Mouse (Mus musculus) liver, adult 2 months (tissue): ENCODE measurements at regions not wholly inside any gene's neighbourhood (a gene's known extent, or its start where the extent isn't known, plus 50 kb on each side); places are given as distances from the start of the nearest gene placed in this dataset.

Experiments
- DNase-seq: peaks from one replicate; pipeline ENCODE4 v3.0.0-alpha.2; 2011; ENCODE audit warnings: low read depth, low spot score; ENCODE audit errors: extremely low read depth
- H3K27ac ChIP-seq: fragments of 200-500 bp; replicated peaks from 2 replicates; pipeline ENCODE4 v1.5.1; 2012; ENCODE audit warnings: low read depth, mild to moderate bottlenecking, control low read depth, inconsistent platforms, low read length; ENCODE audit not compliant: insufficient read depth
- H3K27me3 ChIP-seq: fragments of 200-500 bp; 2 replicates; pipeline ENCODE4 v1.6.1; 2012; ENCODE audit warnings: mild to moderate bottlenecking, moderate library complexity, low read length, inconsistent platforms; ENCODE audit not compliant: control insufficient read depth, insufficient read depth
- H3K36me3 ChIP-seq: fragments of 200-500 bp; 2 replicates; pipeline ENCODE4 v1.6.1; 2012; ENCODE audit warnings: low read length, inconsistent platforms; ENCODE audit not compliant: control insufficient read depth, insufficient read depth
- H3K4me1 ChIP-seq: fragments of 200-500 bp; 2 replicates; pipeline ENCODE4 v1.6.1; 2011; ENCODE audit warnings: low read length; ENCODE audit not compliant: control insufficient read depth, insufficient read depth
- H3K4me3 ChIP-seq: fragments of 200-500 bp; 2 replicates; pipeline ENCODE4 v1.5.1; 2011; ENCODE audit warnings: low read depth, mild to moderate bottlenecking, control low read depth, low read length, moderate library complexity; ENCODE audit not compliant: insufficient read depth
- H3K79me2 ChIP-seq: fragments of 200-500 bp; 2 replicates; pipeline ENCODE4 v1.6.1; 2012; ENCODE audit warnings: inconsistent platforms, mild to moderate bottlenecking, low read length, moderate library complexity; ENCODE audit not compliant: control insufficient read depth, insufficient read depth
- H3K9ac ChIP-seq: fragments of 200-500 bp; 2 replicates; pipeline ENCODE4 v1.6.1; 2012; ENCODE audit warnings: low read depth, mild to moderate bottlenecking, control low read depth, inconsistent platforms, low read length
- CTCF ChIP-seq: fragments of 200-500 bp; IDR thresholded peaks from 2 replicates; pipeline ENCODE4 v1.5.1; 2011; ENCODE audit warnings: low read depth, low read length, control low read depth
- POLR2A ChIP-seq: fragments of 200-500 bp; IDR thresholded peaks from 2 replicates; pipeline ENCODE4 v1.6.1; 2011; ENCODE audit warnings: low read length, control low read depth; ENCODE audit not compliant: insufficient read depth; ENCODE audit errors: extremely low read depth
- WGBS: fragments of 180-500 bp; shearing (Covaris S2); methylation state at CpG from one replicate; pipeline ENCODE4 v1.1.7; 2018; 5-methylcytosine and 5-hydroxymethylcytosine counted together

GRCm38 (mm10) chr6:89042478-89043239, 140.6 kb downstream of the Tpra1 start:
- DNase-seq = no peak
- no peaks in the 10 kb centered on the region for H3K27me3 ChIP-seq
- 22% methylated on average over 24 of the region's 24 CpGs for WGBS
- H3K4me1 ChIP-seq = no peaks in the 10 kb centered on the region
- TF ChIP-seq CTCF (no peak), POLR2A (no peak)
- no peak overlapping the region for H3K9ac ChIP-seq
- no peaks in the 10 kb centered on the region for H3K36me3 ChIP-seq
- no peak overlapping the region for H3K4me3 ChIP-seq
- H3K79me2 ChIP-seq = no peaks in the 10 kb centered on the region
- no peak overlapping the region for H3K27ac ChIP-seq

- H3K4me1 ChIP-seq = no peaks in the 10 kb centered on the region
- WGBS = 71% methylated on average over 4 of the region's 4 CpGs
- no peaks in the 10 kb centered on the region for H3K36me3 ChIP-seq
- DNase-seq = no peak
- H3K27ac ChIP-seq = no peak overlapping the region
- no peaks in the 10 kb centered on the region for H3K27me3 ChIP-seq
- H3K9ac ChIP-seq = no peak overlapping the region
- no peak for TF ChIP-seq POLR2A
- TF ChIP-seq CTCF = no peak
- no peaks in the 10 kb centered on the region for H3K79me2 ChIP-seq
- no peak overlapping the region for H3K4me3 ChIP-seq
These were observed 143.4 kb downstream of the Tpra1 start for GRCm38 (mm10) chr6:89045436-89045966.

DNA sequence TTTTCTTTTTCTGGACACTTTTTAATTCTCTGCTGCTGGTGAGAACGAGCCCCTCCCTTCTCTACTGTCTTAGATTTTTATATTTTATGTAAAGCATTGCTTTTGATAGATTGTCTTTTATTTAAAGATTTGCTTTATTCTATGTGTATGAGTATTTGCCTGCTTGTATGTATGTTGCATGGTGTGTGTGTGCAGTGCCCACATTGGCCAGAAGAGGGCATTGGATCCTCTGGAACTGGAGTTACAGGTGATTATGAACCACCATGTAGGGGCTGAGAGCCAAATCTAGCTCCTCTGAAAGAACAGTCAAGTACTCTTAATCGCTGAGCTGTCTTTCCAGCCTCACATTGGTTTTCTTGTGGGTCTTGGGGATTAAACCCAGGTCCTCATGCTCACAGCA, 144.4 kb downstream of the Tpra1 start:
- no peak overlapping the region for H3K4me3 ChIP-seq
- TF ChIP-seq CTCF (peak; percentile 17; the same call in 1 of the 2 replicates), POLR2A (no peak)
- H3K9ac ChIP-seq = no peak overlapping the region
- H3K79me2 ChIP-seq = no peaks in the 10 kb centered on the region
- H3K27ac ChIP-seq = no peak overlapping the region
- H3K27me3 ChIP-seq = no peaks in the 10 kb centered on the region
- WGBS = 77% methylated on average over 2 of the region's 2 CpGs
- no peaks in the 10 kb centered on the region for H3K36me3 ChIP-seq
- no peaks in the 10 kb centered on the region for H3K4me1 ChIP-seq
- peak; percentile 6 for DNase-seq

DNA sequence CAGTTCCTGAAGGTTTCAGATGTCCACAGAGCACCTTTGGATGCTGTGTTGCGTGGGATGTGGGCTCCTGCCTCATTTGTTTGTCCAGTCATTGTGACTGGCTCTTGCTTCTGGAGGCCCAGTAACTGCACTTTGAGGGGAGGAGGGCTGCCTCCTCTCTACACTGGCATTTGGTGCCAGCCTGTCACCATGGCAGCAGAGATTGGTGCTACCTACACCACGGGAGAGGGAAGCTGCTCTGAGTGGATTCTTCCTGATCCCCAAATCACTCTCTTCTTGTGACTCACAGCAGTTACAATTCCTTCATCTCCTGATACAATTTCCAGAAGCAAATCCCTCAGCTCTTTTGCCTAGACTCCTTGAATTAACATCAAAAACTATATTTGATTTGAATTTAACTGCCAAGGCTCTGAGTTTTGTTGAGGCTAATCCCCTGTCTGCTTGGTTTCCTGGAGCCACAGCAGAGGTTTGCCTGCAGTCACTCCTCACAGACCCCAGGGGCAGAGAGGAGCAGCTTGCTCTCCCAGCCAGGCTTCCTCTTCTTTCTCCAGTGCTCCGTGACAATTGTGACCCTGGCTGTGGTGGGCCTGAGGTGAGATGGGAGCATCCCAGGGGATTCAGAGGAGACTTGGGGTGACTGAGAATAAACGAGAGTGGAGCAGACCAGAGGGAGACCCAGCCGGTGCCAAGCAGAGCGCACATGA, 145.7 kb downstream of the Tpra1 start:
- Histone ChIP-seq H3K4me3 (no peak overlapping the region), H3K4me1 (no peaks in the 10 kb centered on the region), H3K36me3 (no peaks in the 10 kb centered on the region), H3K9ac (no peak overlapping the region), H3K27ac (no peak overlapping the region), H3K79me2 (no peaks in the 10 kb centered on the region), H3K27me3 (no peaks in the 10 kb centered on the region)
- WGBS = 52% methylated on average over 6 of the region's 6 CpGs
- no peak for DNase-seq
- TF ChIP-seq CTCF = no peak
- no peak for TF ChIP-seq POLR2A

- no peak for DNase-seq
- TF ChIP-seq CTCF = no peak
- no peak for TF ChIP-seq POLR2A
- H3K79me2 ChIP-seq = no peaks in the 10 kb centered on the region
- no peaks in the 10 kb centered on the region for H3K36me3 ChIP-seq
- WGBS = 21% methylated on average over 1 of the region's 1 CpGs
- no peak overlapping the region for H3K27ac ChIP-seq
- H3K27me3 ChIP-seq = no peaks in the 10 kb centered on the region
- H3K9ac ChIP-seq = no peak overlapping the region
- no peak overlapping the region for H3K4me3 ChIP-seq
- H3K4me1 ChIP-seq = no peaks in the 10 kb centered on the region
These were observed 147.2 kb downstream of the Tpra1 start for GRCm38 (mm10) chr6:89049290-89049689.
